Mouse (Mus musculus): ENCODE measurements around the gene Ap1g1.

- no peak for TF ChIP-seq CTCF (conservative IDR thresholded peaks at IDR 0.05; ENCODE audit: insufficient read depth, insufficient read length, low read depth, low read length)
- TF ChIP-seq POLR2A (IDR thresholded peaks at IDR 0.05; ENCODE audit: low read depth, low read length) = no peak
Observed at GRCm38 (mm10) chr8:109866690-109867089, 88.3 kb downstream of the Ap1g1 start.

Measured in kidney, adult 2 months (tissue).